Mouse (Mus musculus) small intestine, adult 2 months (tissue): ENCODE data around the gene Ddx19a.

ENCODE experiments used
- CTCF ChIP-seq: fragments of 200-500 bp; IDR thresholded peaks from 2 replicates; pipeline ENCODE4 v1.5.1; 2012; ENCODE audit warnings: low read depth, mild to moderate bottlenecking, control low read depth, inconsistent platforms, low read length, moderate library complexity, mixed read lengths; ENCODE audit not compliant: insufficient replicate concordance, insufficient read length; ENCODE audit errors: extremely low read depth
- POLR2A ChIP-seq: fragments of 200-500 bp; IDR thresholded peaks from 2 replicates; pipeline ENCODE4 v1.6.1; 2012; ENCODE audit warnings: low read depth, mild to moderate bottlenecking, control low read depth, inconsistent platforms, low read length, moderate library complexity

DNA sequence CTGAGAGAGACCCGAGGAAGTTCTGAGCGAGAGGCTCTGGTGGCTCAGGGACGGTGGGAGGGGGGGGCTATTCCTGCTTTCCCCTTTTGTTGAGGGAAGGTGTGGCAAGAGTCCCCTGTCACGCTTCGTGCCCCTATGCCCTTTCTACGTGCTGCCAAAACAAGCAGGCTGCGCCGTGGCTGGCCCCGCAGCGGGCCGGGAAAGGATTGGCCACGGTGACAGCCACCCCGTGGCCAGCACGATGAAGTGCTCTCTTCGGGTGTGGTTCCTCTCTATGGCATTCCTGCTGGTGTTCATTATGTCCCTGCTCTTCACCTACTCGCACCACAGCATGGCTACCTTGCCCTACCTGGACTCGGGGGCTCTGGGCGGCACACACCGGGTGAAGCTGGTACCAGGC is 40.1 kb downstream of the Ddx19a start:
- no peak for TF ChIP-seq CTCF
- no peak for TF ChIP-seq POLR2A
